Mouse (Mus musculus) inflammation-experienced regulatory T-cells (primary cell): ENCODE measurements around the gene Smpdl3b. TPM values are rescaled to one million over a fixed set of nuclear protein-coding genes. Genes with fewer than 3 reads are reported as not detected.

Experiments used
- polyA plus RNA-seq, 2 experiments: library from polyadenylated mRNA; unstranded; fragments of 100-300 nt; shearing (Covaris generic); gene quantifications; one replicate each; pipeline ENCODE4 v1.2.1; 2017

The Smpdl3b gene
- 1 to 10 TPM; 2.6 to 3.7 TPM for polyA plus RNA-seq

GRCm38 (mm10) chr4:132756974-132757373, at the start of gene Smpdl3b:
Smpdl3b (minus strand) TSS chr4:132757252.

GRCm38 (mm10) chr4:132796196-132796886, 39.3 kb upstream of the Smpdl3b start, which contains the start of gene Themis2:
Themis2 (minus strand) TSS chr4:132796387.

GRCm38 (mm10) chr4:132767914-132768876, 11.1 kb upstream of the Smpdl3b start, which contains the start of gene Rpa2:
Rpa2 (plus strand) TSS chr4:132768332.

GRCm38 (mm10) chr4:132732148-132732684, 24.8 kb downstream of the Smpdl3b start, which contains the start of gene Xkr8:
Xkr8 (minus strand) TSS chr4:132732546.

Other genes with a start within 250 kb of the Smpdl3b start
- 10 to 100 TPM in 1 of 2 experiments, 1 to 10 TPM in 1; 9.6 to 12.1 TPM for gene Sesn2, start 246.8 kb downstream of the Smpdl3b start, polyA plus RNA-seq
- 100 to 1,000 TPM in 1 of 2 experiments, 10 to 100 TPM in 1; 99.0 to 203 TPM for gene Atpif1, start 223.6 kb downstream of the Smpdl3b start, polyA plus RNA-seq
- 100 to 1,000 TPM; 216 to 225 TPM for gene Dnajc8, start 221.7 kb downstream of the Smpdl3b start, polyA plus RNA-seq
- 1 to 10 TPM in 1 of 2 experiments, under 1 TPM in 1; 0.53 to 1.1 TPM for gene Ptafr, start 193.2 kb downstream of the Smpdl3b start, polyA plus RNA-seq
- 10 to 100 TPM; 13.8 to 36.6 TPM for gene Eya3, start 118.3 kb downstream of the Smpdl3b start, polyA plus RNA-seq
- gene Xkr8, start 24.7 kb downstream of the Smpdl3b start, polyA plus RNA-seq, result 1 to 10 TPM; 3.8 to 9.3 TPM
- gene Rpa2, start 11.1 kb upstream of the Smpdl3b start, polyA plus RNA-seq, result 10 to 100 TPM; 48.6 to 63.9 TPM
- gene Themis2, start 39.1 kb upstream of the Smpdl3b start, polyA plus RNA-seq, result 1 to 10 TPM in 1 of 2 experiments, under 1 TPM in 1; 0.68 to 2.0 TPM
- 10 to 100 TPM; 51.0 to 57.2 TPM for gene Ppp1r8, start 85.9 kb upstream of the Smpdl3b start, polyA plus RNA-seq
- gene Stx12, start 127.3 kb upstream of the Smpdl3b start, polyA plus RNA-seq, result 10 to 100 TPM; 29.7 to 40.0 TPM
- 10 to 100 TPM; 31.7 to 33.6 TPM for gene Fam76a, start 165.3 kb upstream of the Smpdl3b start, polyA plus RNA-seq
- 1 to 10 TPM; 2.8 to 4.3 TPM for gene Fgr, start 216.8 kb upstream of the Smpdl3b start, polyA plus RNA-seq